ENCODE assay signal across 8 mouse cellular contexts in genomic region chr12:102282763-102283482, GRCm38 (mm10). TPM values are rescaled to one million over a fixed set of nuclear protein-coding genes. Genes with fewer than 3 reads are reported as not detected.
DNase-seq lines count a peak whose midpoint lies in the region; ATAC-seq lines count a peak whose summit lies in the region.

Gene Rin3, plus strand, starts transcription at chr12:102283048.

- H3K36me3 ChIP-seq in forebrain, embryonic 12.5 days (replicated peaks), result no peaks in the 10 kb centered on the region

- H3K9me3 ChIP-seq in forebrain, embryonic 12.5 days, result no peaks in the 10 kb centered on the region

- peak within 1 kb of the TSS; percentile 96 for H3K4me2 ChIP-seq in forebrain, embryonic 12.5 days

- peaks cover 49% of the 10 kb centered on the region for H3K27me3 ChIP-seq in forebrain, embryonic 12.5 days

- peak within 1 kb of the TSS; percentile 56 for H3K4me3 ChIP-seq in forebrain, embryonic 12.5 days (replicated peaks)

- ATAC-seq in CD4-positive, CD25-positive, alpha-beta regulatory T cell, adult 4 months, result peak; percentile 73
- peak; percentile 72 for ATAC-seq in forebrain, embryonic 12.5 days (ENCODE audit: low FRiP score)
- ATAC-seq in megakaryocyte progenitor cell, adult 5-6 weeks (replicated peaks; ENCODE audit: poor library complexity), result peak; percentile 49

- peak; percentile 63 to 64 for DNase-seq in adrenal gland, adult 18-20 months (ENCODE audit: low spot score in 2 of 2)
- DNase-seq in heart, postnatal 36 days, result peak; percentile 73 to 80
- DNase-seq in kidney, postnatal 4 days, result peak; percentile 76 to 86
- DNase-seq in spleen, postnatal 10 days (ENCODE audit: low spot score in 2 of 2), result peak; percentile 32 to 60
- no peak for DNase-seq in layer of hippocampus, postnatal 36 days

- 0 out of 2 replicates have a peak within 1 kb of the TSS, but pooled peaks have one; percentile 13 for H3K27ac ChIP-seq in forebrain, embryonic 12.5 days

- WGBS in forebrain, embryonic 12.5 days, result 2% methylated on average over 62 of the region's 75 CpGs

- H3K9ac ChIP-seq in forebrain, embryonic 12.5 days, result peak within 1 kb of the TSS; percentile 69

- peaks cover 20% of the 10 kb centered on the region for H3K4me1 ChIP-seq in forebrain, embryonic 12.5 days

- intact Hi-C loops in heart, postnatal 36 days (cut with DNase I), result no loop called here

RNA-seq across cellular contexts. Expression of gene Rin3, which starts in this region (rescaled TPM):
- polyA plus RNA-seq in CD4-positive, CD25-positive, alpha-beta regulatory T cell, adult 4 months (2017; shearing (Covaris generic)), result 10 to 100 TPM; 68.3 to 91.8 TPM
- 10 to 100 TPM; 16.4 to 20.7 TPM for total RNA-seq in adrenal gland, adult 18-20 months (2021)
- polyA plus RNA-seq in forebrain, embryonic 12.5 days (2016; fragmentation: Nextera tagmentation; extraction: Ambion mirVana), result 2.2 and 2.9 TPM in 2 replicates
- 10 to 100 TPM; 13.7 to 21.0 TPM for total RNA-seq in heart, postnatal 36 days (2021)
- total RNA-seq in megakaryocyte progenitor cell, adult 5-6 weeks (2015), result 119 and 135 TPM in 2 replicates
- total RNA-seq in megakaryocyte progenitor cell, adult 5-6 weeks (2017), result 68.0 and 70.5 TPM in 2 replicates
- 1 to 10 TPM; 2.1 to 4.3 TPM for total RNA-seq in layer of hippocampus, postnatal 36 days (2021)

Comparison
In these comparisons a context has a peak if more than half of its experiments do, and no peak if none do; other contexts are left out.
1. RNA of gene Rin3 (polyA plus RNA-seq): 68.3 to 91.8 TPM in CD4-positive, CD25-positive, alpha-beta regulatory T cell, adult 4 months; 2.2 to 2.9 TPM in forebrain, embryonic 12.5 days; every median in the first group is over 10 times any median in the second.
2. DNase-seq: peak in adrenal gland, adult 18-20 months (2 of 2), heart, postnatal 36 days (2 of 2), kidney, postnatal 4 days (2 of 2) and spleen, postnatal 10 days (2 of 2); none in layer of hippocampus, postnatal 36 days (0 of 2).
3. Peak in every context shown above with its lines, with median percentiles within 50 percentile points of each other: ATAC-seq.